Mouse (Mus musculus) stomach, embryonic 16.5 days (tissue): Measurements from ENCODE around the gene Sarnp. TPM values are rescaled to one million over a fixed set of nuclear protein-coding genes. Genes with fewer than 3 reads are reported as not detected.

Experiments
- ATAC-seq: fragments of 200-750 bp; cut with Nextera tagmentation; 2 replicates; pipeline ENCODE4 v1.8.0; 2017; ENCODE audit warnings: moderate number of reproducible peaks, moderate TSS enrichment; ENCODE audit not compliant: insufficient read depth, low FRiP score
- H3K27ac ChIP-seq: fragments of 300-500 bp; sonication (generic); 2 replicates; pipeline ENCODE4 v1.5.1; 2014; ENCODE audit warnings: low read length
- H3K27me3 ChIP-seq: fragments of 300-500 bp; sonication (generic); 2 replicates; pipeline ENCODE4 v1.6.1; 2014; ENCODE audit warnings: low read length, control low read depth, mixed read lengths; ENCODE audit not compliant: control insufficient read depth, insufficient read depth
- H3K36me3 ChIP-seq: fragments of 300-500 bp; sonication (generic); 2 replicates; pipeline ENCODE4 v1.6.1; 2014; ENCODE audit warnings: low read length; ENCODE audit not compliant: control insufficient read depth, insufficient read depth
- H3K4me1 ChIP-seq: fragments of 300-500 bp; sonication (generic); 2 replicates; pipeline ENCODE4 v1.6.1; 2014; ENCODE audit warnings: low read length, control low read depth, mixed read lengths; ENCODE audit not compliant: control insufficient read depth, insufficient read depth
- H3K4me2 ChIP-seq: fragments of 300-500 bp; sonication (generic); 2 replicates; pipeline ENCODE4 v1.6.1; 2014; ENCODE audit warnings: low read depth, low read length, mixed read lengths
- H3K4me3 ChIP-seq: fragments of 300-500 bp; sonication (generic); replicated peaks from 2 replicates; pipeline ENCODE4 v1.5.1; 2014; ENCODE audit warnings: mild to moderate bottlenecking, low read length
- H3K9ac ChIP-seq: fragments of 300-500 bp; sonication (generic); 2 replicates; pipeline ENCODE4 v1.6.1; 2014; ENCODE audit warnings: low read length
- H3K9me3 ChIP-seq: fragments of 300-500 bp; sonication (generic); replicated peaks from 2 replicates; pipeline ENCODE4 v1.6.1; 2016; ENCODE audit warnings: low read length, control low read depth; ENCODE audit not compliant: control insufficient read depth
- WGBS: fragments of 180-500 bp; shearing (Covaris S2); extraction: QIAGEN DNeasy Blood & Tissue Kit; methylation state at CpG from one replicate; pipeline ENCODE4 v1.1.7; 2014; 5-methylcytosine and 5-hydroxymethylcytosine counted together
- polyA plus RNA-seq: library from polyadenylated mRNA; unstranded; fragments of >200 nt; fragmentation: Nextera tagmentation; extraction: Ambion mirVana; gene quantifications from 2 replicates; pipeline ENCODE4 v1.2.1, GENCODE M21; 2015

Sarnp gene
- polyA plus RNA-seq, 1 experiment from 2014 or later: 184 TPM

DNA sequence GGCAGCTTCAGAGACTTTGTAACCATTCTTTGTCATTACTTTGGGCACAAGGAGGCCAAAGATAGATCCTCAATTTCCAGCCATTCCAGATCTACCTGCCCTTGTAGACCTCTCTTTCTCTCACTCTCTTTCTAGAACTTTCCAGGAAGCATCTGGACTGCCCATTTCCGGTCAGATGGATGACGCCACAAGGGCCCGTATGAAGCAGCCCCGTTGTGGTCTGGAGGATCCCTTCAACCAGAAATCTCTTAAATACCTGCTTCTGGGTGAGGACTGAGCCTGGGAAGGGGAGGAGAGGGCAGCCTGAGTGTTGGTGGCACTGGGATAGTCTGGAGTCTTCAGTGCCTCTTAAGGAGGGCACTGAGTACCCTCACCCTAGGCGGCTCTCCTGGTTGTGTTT lies 22.7 kb upstream of the Sarnp start:
- Histone ChIP-seq H3K4me2 (no peak overlapping the region), H3K4me1 (no peaks in the 10 kb centered on the region), H3K9ac (no peak overlapping the region), H3K4me3 (no peak overlapping the region), H3K36me3 (no peaks in the 10 kb centered on the region), H3K27ac (no peak overlapping the region), H3K27me3 (no peaks in the 10 kb centered on the region), H3K9me3 (no peaks in the 10 kb centered on the region)
- no peak for ATAC-seq
- WGBS: 80% methylated on average over 5 of the region's 5 CpGs

DNA sequence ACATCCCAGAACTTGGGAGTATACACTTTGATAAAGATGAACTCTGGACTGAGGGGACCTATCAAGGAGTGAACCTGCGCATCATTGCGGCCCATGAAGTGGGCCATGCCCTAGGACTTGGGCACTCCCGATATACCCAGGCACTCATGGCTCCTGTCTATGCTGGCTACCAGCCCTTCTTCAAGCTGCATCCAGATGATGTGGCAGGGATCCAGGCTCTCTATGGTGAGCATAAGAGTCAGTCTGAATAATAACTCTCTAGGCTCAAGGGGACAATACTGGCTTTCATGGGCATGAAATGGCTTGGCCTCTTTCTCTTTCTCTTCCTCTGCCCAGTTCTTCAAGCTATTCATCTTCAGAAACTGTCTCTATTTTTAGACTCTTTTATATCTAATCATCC lies 21.6 kb upstream of the Sarnp start:
- ATAC-seq: no peak
- Histone ChIP-seq H3K9ac (no peak overlapping the region), H3K4me2 (no peak overlapping the region), H3K4me3 (no peak overlapping the region), H3K36me3 (no peaks in the 10 kb centered on the region), H3K4me1 (no peaks in the 10 kb centered on the region), H3K27ac (no peak overlapping the region), H3K9me3 (no peaks in the 10 kb centered on the region), H3K27me3 (no peaks in the 10 kb centered on the region)
- 99% methylated on average over 3 of the region's 3 CpGs for WGBS

- H3K9ac ChIP-seq: no peak overlapping the region
- H3K36me3 ChIP-seq: no peaks in the 10 kb centered on the region
- no peaks in the 10 kb centered on the region for H3K9me3 ChIP-seq
- H3K4me1 ChIP-seq: peaks cover 4% of the 10 kb centered on the region; the same call in 1 of the 2 replicates
- H3K27me3 ChIP-seq: no peaks in the 10 kb centered on the region
- 92% methylated on average over 8 of the region's 8 CpGs for WGBS
- ATAC-seq: no peak
- H3K4me2 ChIP-seq: no peak overlapping the region
- no peak overlapping the region for H3K27ac ChIP-seq
- H3K4me3 ChIP-seq: no peak overlapping the region
These were observed 18.5 kb upstream of the Sarnp start for GRCm38 (mm10) chr10:128798676-128799075.

GRCm38 (mm10) chr10:128801981-128802495 lies 15.1 kb upstream of the Sarnp start:
- Histone ChIP-seq H3K9ac (no peak overlapping the region), H3K4me2 (no peak overlapping the region; the same call in 1 of the 2 replicates), H3K27me3 (no peaks in the 10 kb centered on the region), H3K36me3 (no peaks in the 10 kb centered on the region), H3K9me3 (no peaks in the 10 kb centered on the region), H3K4me3 (no peak overlapping the region), H3K27ac (no peak overlapping the region), H3K4me1 (peaks cover 14% of the 10 kb centered on the region)
- 90% methylated on average over 16 of the region's 16 CpGs for WGBS
- no peak for ATAC-seq

DNA sequence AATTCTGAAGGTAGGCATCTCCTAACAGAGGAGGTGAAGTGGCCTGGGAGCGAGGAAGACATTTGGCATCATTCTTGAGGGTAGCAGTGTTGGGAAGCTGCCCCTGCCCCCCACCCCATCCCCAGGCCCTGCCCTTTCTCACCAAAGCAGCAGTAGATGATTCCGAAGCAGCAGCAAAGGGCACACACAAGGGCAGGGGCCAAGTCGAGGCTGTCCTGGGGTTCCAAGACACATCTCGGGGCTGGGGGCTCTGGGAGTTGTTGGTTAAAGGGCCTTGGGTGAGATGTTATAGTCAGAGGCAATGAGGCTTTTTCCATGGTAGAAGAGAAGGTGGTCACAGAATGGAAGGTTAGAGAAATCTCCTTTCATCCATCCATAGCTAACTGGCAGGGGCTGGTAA lies 14.2 kb upstream of the Sarnp start:
- Histone ChIP-seq H3K27ac (peak overlapping the region; percentile 96; the same call in 1 of the 2 replicates), H3K4me3 (peak overlapping the region; percentile 56), H3K36me3 (no peaks in the 10 kb centered on the region), H3K9me3 (no peaks in the 10 kb centered on the region), H3K4me2 (peak overlapping the region; percentile 83), H3K4me1 (peaks cover 23% of the 10 kb centered on the region), H3K27me3 (no peaks in the 10 kb centered on the region), H3K9ac (peak overlapping the region; percentile 79)
- ATAC-seq: no peak
- 48% methylated on average over 4 of the region's 4 CpGs for WGBS

- Histone ChIP-seq H3K9me3 (no peaks in the 10 kb centered on the region), H3K27me3 (no peaks in the 10 kb centered on the region), H3K27ac (peak overlapping the region; percentile 96), H3K9ac (peak overlapping the region; percentile 79), H3K4me2 (peak overlapping the region; percentile 83), H3K4me3 (peak overlapping the region; percentile 56), H3K36me3 (no peaks in the 10 kb centered on the region), H3K4me1 (peaks cover 24% of the 10 kb centered on the region)
- no peak for ATAC-seq
- WGBS: 6% methylated on average over 6 of the region's 6 CpGs
These were observed 13.8 kb upstream of the Sarnp start for GRCm38 (mm10) chr10:128803361-128803760.

- Histone ChIP-seq H3K27ac (peak within 1 kb of the TSS; percentile 96), H3K4me3 (peak within 1 kb of the TSS; percentile 56), H3K9me3 (no peaks in the 10 kb centered on the region), H3K27me3 (no peaks in the 10 kb centered on the region), H3K4me2 (peak within 1 kb of the TSS; percentile 83), H3K36me3 (no peaks in the 10 kb centered on the region), H3K4me1 (peaks cover 29% of the 10 kb centered on the region), H3K9ac (peak within 1 kb of the TSS; percentile 79)
- WGBS: under 1% methylated on average over 14 of the region's 14 CpGs
- no peak for ATAC-seq
These were observed 13.3 kb upstream of the Sarnp start, which contains the start of gene Dnajc14 for GRCm38 (mm10) chr10:128803771-128804270. TSS of gene Dnajc14 (plus strand) at chr10:128804062.

- Histone ChIP-seq H3K9ac (peak within 1 kb of the TSS; percentile 79), H3K36me3 (no peaks in the 10 kb centered on the region), H3K27ac (peak within 1 kb of the TSS; percentile 96), H3K9me3 (no peaks in the 10 kb centered on the region), H3K27me3 (no peaks in the 10 kb centered on the region), H3K4me3 (peak within 1 kb of the TSS; percentile 56), H3K4me1 (peaks cover 31% of the 10 kb centered on the region), H3K4me2 (peak within 1 kb of the TSS; percentile 83)
- peak; percentile 57 for ATAC-seq
- under 1% methylated on average over 28 of the region's 28 CpGs for whole genome bisulfite sequencing
These were observed 12.7 kb upstream of the Sarnp start, which contains the start of gene Tmem198b for GRCm38 (mm10) chr10:128804271-128805091. TSS of gene Tmem198b (minus strand) at chr10:128804370.
